In genomic region chrX:13431421-13431820, GRCm38 (mm10) we compare ENCODE assay signal across 17 mouse cellular contexts. TPM values are rescaled to one million over a fixed set of nuclear protein-coding genes. Genes with fewer than 3 reads are reported as not detected.
A peak's percentile ranks its signal among the peaks of the same experiment; 100 is the strongest.
DNase-seq lines count a peak whose midpoint lies in the region.
"Had no signal": no experiment of that assay in that cellular context is flagged by ENCODE, and none has a peak within 500 bp of the region (broad histone marks: within the 10 kb centered on the region; RNA-seq: fewer than 3 reads in every experiment).

No protein-coding gene starts in this region.

- DNase-seq in thymus, postnatal 14 days, result peak; percentile 10
- no peak for DNase-seq in thymus, adult 18-20 months
- peak; percentile 17 for DNase-seq in ES-CJ7 (ENCODE audit: low read depth, low spot score)
- DNase-seq in induced T-regulatory cell, adult 2 months (ENCODE audit: low read depth), result peak; percentile 10
- no peak for DNase-seq in left cerebral cortex, postnatal 10 days (ENCODE audit: extremely low spot score in 1 of 2, low spot score in 2 of 2)
- no peak for DNase-seq in gastrocnemius, postnatal 25 days
- DNase-seq in c-Kit-positive CD71-positive TER-119-positive erythroid progenitor cells, embryonic 14.5 days (ENCODE audit: low spot score), result no peak
- DNase-seq: adrenal gland, postnatal 14 days; cerebellum, adult 11-12 months; cerebellum, adult 9-11 months; gastrocnemius, adult 2 months; heart, postnatal 10 days; kidney, adult 11 months; kidney, postnatal 25 days; lung, embryonic 14.5 days; lung, postnatal 14 days had no signal

- intact Hi-C loops in left cerebral cortex, postnatal 10 days (cut with DNase I), result no loop called here

RNA-seq across cellular contexts. Expression of gene Nyx, which starts 34.5 kb away (rescaled TPM):
- total RNA-seq in left cerebral cortex, postnatal 10 days (2021), result under 1 TPM; 0.41 to 0.60 TPM
- total RNA-seq in gastrocnemius, postnatal 25 days (2021), result under 1 TPM in 1 of 2 experiments, not detected in 1; 0.05 TPM
- total RNA-seq: liver, adult 2 months had no signal

Comparison
In these comparisons a context has a peak if more than half of its experiments do, and no peak if none do; other contexts are left out.
1. DNase-seq: peak in thymus, postnatal 14 days (single experiment), ES-CJ7 (single experiment) and induced T-regulatory cell, adult 2 months (single experiment); none in thymus, adult 18-20 months (0 of 2), left cerebral cortex, postnatal 10 days (0 of 2), gastrocnemius, postnatal 25 days (single experiment) and c-Kit-positive CD71-positive TER-119-positive erythroid progenitor cells, embryonic 14.5 days (single experiment).